In genomic region chr11:35327899-35328298, GRCm38 (mm10) we compare ENCODE assay signal across 21 mouse cellular contexts.
A peak's percentile ranks its signal among the peaks of the same experiment; 100 is the strongest.
DNase-seq lines count a peak whose midpoint lies in the region; ATAC-seq and TF ChIP-seq lines count a peak whose summit lies in the region.
"Had no signal": no experiment of that assay in that cellular context is flagged by ENCODE, and none has a peak within 500 bp of the region (broad histone marks: within the 10 kb centered on the region; RNA-seq: fewer than 3 reads in every experiment).

No protein-coding gene starts in this region.

- H3K4me1 ChIP-seq in intestine, postnatal 0 days (replicated peaks; ENCODE audit: control insufficient read depth, insufficient read depth, low read length), result no peaks in the 10 kb centered on the region
- H3K4me1 ChIP-seq in intestine, embryonic 16.5 days (ENCODE audit: control insufficient read depth, insufficient read depth, low read length), result no peaks in the 10 kb centered on the region; the same call in 1 of the 2 replicates
- peaks cover 4% of the 10 kb centered on the region for H3K4me1 ChIP-seq in midbrain, embryonic 16.5 days (ENCODE audit: control insufficient read depth, insufficient read depth, low read length)
- no peaks in the 10 kb centered on the region for H3K4me1 ChIP-seq in midbrain, embryonic 11.5 days (ENCODE audit: control insufficient read depth, insufficient read depth, low read length)
- H3K4me1 ChIP-seq: forebrain, embryonic 13.5 days; intestine, embryonic 15.5 days had no signal

- DNase-seq in embryo, embryonic 10.5 days (ENCODE audit: low spot score), result peak; percentile 49
- DNase-seq in embryo, embryonic 11 days, result no peak
- DNase-seq in midbrain, embryonic 11.5 days (ENCODE audit: low spot score, missing footprints), result no peak
- peak; percentile 23 for DNase-seq in ZHBTc4 (ENCODE audit: low read depth, low spot score)
- DNase-seq in layer of hippocampus, postnatal 14 days (ENCODE audit: low spot score in 2 of 2), result no peak
- DNase-seq: adrenal gland, postnatal 36 days; cerebellum, adult 18-20 months; cerebellum, postnatal 25 days; gastrocnemius, postnatal 25 days; lung, adult 18-20 months had no signal

- TF ChIP-seq CTCF in intestine, postnatal 0 days (IDR thresholded peaks at IDR 0.05; ENCODE audit: low read depth), result peak; percentile 15; the same call in 1 of the 2 replicates

- no peaks in the 10 kb centered on the region for H3K27me3 ChIP-seq in intestine, postnatal 0 days (replicated peaks; ENCODE audit: control insufficient read depth, insufficient read depth, low read length)
- H3K27me3 ChIP-seq in intestine, embryonic 16.5 days (replicated peaks; ENCODE audit: control insufficient read depth, insufficient read depth, low read length), result no peaks in the 10 kb centered on the region
- H3K27me3 ChIP-seq in midbrain, embryonic 16.5 days (ENCODE audit: control insufficient read depth, insufficient read depth, low read depth, low read length), result peaks cover 22% of the 10 kb centered on the region
- peaks cover 94% of the 10 kb centered on the region for H3K27me3 ChIP-seq in midbrain, embryonic 11.5 days (ENCODE audit: control insufficient read depth, insufficient read depth, low read length)
- H3K27me3 ChIP-seq: embryonic facial prominence, embryonic 12.5 days; intestine, embryonic 15.5 days had no signal

- no peak for ATAC-seq in intestine, postnatal 0 days
- ATAC-seq in intestine, embryonic 16.5 days, result no peak
- ATAC-seq in midbrain, embryonic 16.5 days, result 0 out of 2 replicates have a peak, but pooled peaks have one; percentile 17
- no peak for ATAC-seq in midbrain, embryonic 11.5 days (ENCODE audit: low FRiP score)
- ATAC-seq: forebrain, embryonic 13.5 days; intestine, embryonic 15.5 days had no signal

- no peak overlapping the region for H3K27ac ChIP-seq in intestine, postnatal 0 days (ENCODE audit: low read depth, low read length)
- H3K27ac ChIP-seq in intestine, embryonic 16.5 days (ENCODE audit: low read length), result no peak overlapping the region
- H3K27ac ChIP-seq in midbrain, embryonic 16.5 days (ENCODE audit: low read length), result no peak overlapping the region
- H3K27ac ChIP-seq in midbrain, embryonic 11.5 days (ENCODE audit: low read depth, low read length), result no peak overlapping the region
- H3K27ac ChIP-seq: embryonic facial prominence, embryonic 12.5 days; forebrain, embryonic 13.5 days; hindbrain, embryonic 13.5 days; intestine, embryonic 15.5 days; kidney, embryonic 15.5 days; neural tube, embryonic 13.5 days had no signal

- no peak overlapping the region for H3K9ac ChIP-seq in intestine, postnatal 0 days (ENCODE audit: low read depth, low read length)
- no peak overlapping the region for H3K9ac ChIP-seq in intestine, embryonic 16.5 days (ENCODE audit: low read depth, low read length)
- H3K9ac ChIP-seq in midbrain, embryonic 16.5 days (ENCODE audit: low read depth, low read length), result no peak overlapping the region
- H3K9ac ChIP-seq in midbrain, embryonic 11.5 days (ENCODE audit: low read length), result no peak overlapping the region
- H3K9ac ChIP-seq: embryonic facial prominence, embryonic 12.5 days; forebrain, embryonic 13.5 days; hindbrain, embryonic 13.5 days; intestine, embryonic 15.5 days; kidney, embryonic 15.5 days; neural tube, embryonic 13.5 days had no signal

- H3K4me2 ChIP-seq in intestine, postnatal 0 days (replicated peaks; ENCODE audit: low read depth), result no peak overlapping the region
- H3K4me2 ChIP-seq in intestine, embryonic 16.5 days (ENCODE audit: low read depth, low read length), result no peak overlapping the region
- H3K4me2 ChIP-seq in midbrain, embryonic 16.5 days (ENCODE audit: low read length), result no peak overlapping the region
- no peak overlapping the region for H3K4me2 ChIP-seq in midbrain, embryonic 11.5 days
- H3K4me2 ChIP-seq: embryonic facial prominence, embryonic 12.5 days; forebrain, embryonic 13.5 days; heart, embryonic 11.5 days; hindbrain, embryonic 13.5 days; intestine, embryonic 15.5 days; kidney, embryonic 15.5 days; neural tube, embryonic 13.5 days had no signal

- no peak overlapping the region for H3K4me3 ChIP-seq in intestine, postnatal 0 days (ENCODE audit: low read depth, low read length)
- no peak overlapping the region for H3K4me3 ChIP-seq in intestine, embryonic 16.5 days (ENCODE audit: low read length)
- no peak overlapping the region for H3K4me3 ChIP-seq in midbrain, embryonic 16.5 days (ENCODE audit: low read depth, low read length)
- H3K4me3 ChIP-seq in midbrain, embryonic 11.5 days (ENCODE audit: low read depth, low read length), result no peak overlapping the region
- H3K4me3 ChIP-seq: embryonic facial prominence, embryonic 12.5 days; erythroblast, embryonic 14.5 days; forebrain, embryonic 13.5 days; hindbrain, embryonic 13.5 days; intestine, embryonic 15.5 days; kidney, embryonic 15.5 days; neural tube, embryonic 13.5 days had no signal

- 83% methylated on average over 1 of the region's 1 CpGs for WGBS in intestine, postnatal 0 days
- WGBS in intestine, embryonic 16.5 days, result 81% methylated on average over 1 of the region's 1 CpGs
- WGBS in midbrain, embryonic 16.5 days, result 64% methylated on average over 1 of the region's 1 CpGs
- WGBS in midbrain, embryonic 11.5 days, result 94% methylated on average over 1 of the region's 1 CpGs

- H3K36me3 ChIP-seq in intestine, postnatal 0 days (ENCODE audit: control insufficient read depth, insufficient read depth), result no peaks in the 10 kb centered on the region
- no peaks in the 10 kb centered on the region for H3K36me3 ChIP-seq in intestine, embryonic 16.5 days (ENCODE audit: control insufficient read depth, insufficient read depth, low read length)
- no peaks in the 10 kb centered on the region for H3K36me3 ChIP-seq in midbrain, embryonic 16.5 days (ENCODE audit: control insufficient read depth, insufficient read depth, low read length)
- H3K36me3 ChIP-seq in midbrain, embryonic 11.5 days (ENCODE audit: control insufficient read depth, insufficient read depth, low read length), result no peaks in the 10 kb centered on the region
- H3K36me3 ChIP-seq: embryonic facial prominence, embryonic 12.5 days; hindbrain, embryonic 13.5 days; intestine, embryonic 15.5 days; kidney, embryonic 15.5 days; neural tube, embryonic 13.5 days had no signal

- no peaks in the 10 kb centered on the region for H3K9me3 ChIP-seq in intestine, postnatal 0 days (ENCODE audit: control insufficient read depth)
- H3K9me3 ChIP-seq in intestine, embryonic 16.5 days (ENCODE audit: control insufficient read depth, low read length), result no peaks in the 10 kb centered on the region
- no peaks in the 10 kb centered on the region for H3K9me3 ChIP-seq in midbrain, embryonic 16.5 days (replicated peaks; ENCODE audit: control insufficient read depth, low read length, poor library complexity, severe bottlenecking)
- H3K9me3 ChIP-seq in midbrain, embryonic 11.5 days (ENCODE audit: control insufficient read depth, low read length), result peaks cover 1% of the 10 kb centered on the region; the same call in 1 of the 2 replicates
- H3K9me3 ChIP-seq: embryonic facial prominence, embryonic 12.5 days; forebrain, embryonic 13.5 days; hindbrain, embryonic 13.5 days; intestine, embryonic 15.5 days; kidney, embryonic 15.5 days; neural tube, embryonic 13.5 days had no signal

Comparison
In these comparisons a context has a peak if more than half of its experiments do, and no peak if none do; other contexts are left out.
1. DNase-seq: peak in embryo, embryonic 10.5 days (single experiment) and ZHBTc4 (single experiment); none in embryo, embryonic 11 days (single experiment), midbrain, embryonic 11.5 days (single experiment) and layer of hippocampus, postnatal 14 days (0 of 2).